Mouse (Mus musculus): ENCODE data around the gene Pla2g15. TPM values are rescaled to one million over a fixed set of nuclear protein-coding genes. Genes with fewer than 3 reads are reported as not detected.
"Not testable (repeated sequence)": the region's sequence is repeated elsewhere in the genome, so short reads cannot be mapped to it uniquely, and the experiment has no call there.

Gene Pla2g15
- polyA plus RNA-seq, 1 experiment from 2014 or later: 13.5 TPM

DNA sequence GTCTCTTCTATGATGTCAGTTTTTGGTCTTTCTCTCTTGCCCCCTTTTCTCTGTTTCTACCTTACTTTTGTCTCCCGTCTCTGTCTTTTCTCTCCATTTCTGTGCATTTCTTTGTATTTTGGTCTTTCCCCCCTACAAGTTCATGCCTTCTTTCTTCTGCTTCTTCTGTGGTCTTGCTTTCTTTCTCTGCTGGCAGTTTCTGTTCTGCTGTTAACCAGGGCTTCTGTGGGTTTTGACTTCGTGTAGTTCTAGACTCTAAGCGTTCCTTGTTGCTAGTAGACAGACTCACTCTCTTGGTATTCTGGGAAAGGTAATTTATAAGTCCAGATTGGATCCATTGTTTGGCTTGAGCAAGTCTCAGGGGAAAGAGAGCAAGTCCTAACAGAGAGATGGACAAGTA is 36.2 kb downstream of the Pla2g15 start:
- Histone ChIP-seq H3K9me3 (replicated peaks) (0 out of 2 replicates have a peak, but pooled peaks cover 4% of the 10 kb centered on the region), H3K27me3 (ENCODE audit: low read depth, poor library complexity, severe bottlenecking) (no peaks in the 10 kb centered on the region), H3K36me3 (peaks cover 91% of the 10 kb centered on the region), H3K4me1 (no peaks in the 10 kb centered on the region), H3K4me3 (no peak overlapping the region), H3K27ac (replicated peaks) (no peak overlapping the region)
- WGBS: 92% methylated on average over 3 of the region's 3 CpGs
- DNase-seq (ENCODE audit: low spot score): no peak

DNA sequence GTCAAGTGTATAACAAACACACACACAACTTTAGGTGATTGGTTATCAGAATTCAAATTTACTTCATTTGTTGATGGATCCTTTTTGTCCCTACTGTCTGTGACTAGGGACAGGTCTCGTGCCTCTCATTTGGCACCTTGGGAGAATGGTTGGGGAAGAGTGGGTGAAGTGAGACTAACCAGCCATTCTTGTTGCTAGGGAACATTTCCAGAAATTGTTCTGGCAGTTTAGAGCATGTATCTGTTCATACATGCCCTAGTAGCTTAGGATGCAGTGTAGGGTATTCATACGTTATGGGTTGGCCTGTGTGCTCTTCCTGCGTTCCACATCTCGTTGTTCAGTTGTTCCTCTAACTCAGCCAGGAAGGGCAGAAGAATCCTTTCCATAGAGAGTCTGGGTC is 39.0 kb downstream of the Pla2g15 start:
- peaks cover 93% of the 10 kb centered on the region for H3K36me3 ChIP-seq
- WGBS: 94% methylated on average over 4 of the region's 4 CpGs
- H3K4me1 ChIP-seq: no peaks in the 10 kb centered on the region
- H3K4me3 ChIP-seq: no peak overlapping the region
- no peaks in the 10 kb centered on the region for H3K27me3 ChIP-seq (ENCODE audit: low read depth, poor library complexity, severe bottlenecking)
- no peak for DNase-seq (ENCODE audit: low spot score)
- H3K27ac ChIP-seq (replicated peaks): no peak overlapping the region
- H3K9me3 ChIP-seq (replicated peaks): 0 out of 2 replicates have a peak, but pooled peaks cover 4% of the 10 kb centered on the region

DNA sequence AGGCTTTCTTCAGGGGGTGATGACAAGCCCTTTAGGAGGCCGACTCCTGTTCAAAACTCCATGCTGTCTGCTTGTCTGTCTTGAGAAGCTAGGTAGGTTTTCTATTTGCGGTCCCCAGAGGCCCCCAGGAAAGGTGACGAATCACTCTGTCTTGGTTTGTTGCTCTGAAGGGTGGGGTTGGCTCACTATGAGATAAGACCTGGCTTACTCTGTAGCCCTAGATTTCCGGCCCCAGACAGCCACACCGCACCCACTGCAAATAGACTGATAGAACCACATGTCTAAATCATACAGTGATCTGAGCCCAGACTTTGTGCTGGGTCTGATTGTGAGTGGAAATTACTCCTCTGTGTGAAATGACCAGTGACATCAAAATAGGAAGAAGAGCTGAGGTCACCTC is 41.4 kb downstream of the Pla2g15 start:
- peaks cover 93% of the 10 kb centered on the region for H3K36me3 ChIP-seq
- H3K27me3 ChIP-seq (ENCODE audit: low read depth, poor library complexity, severe bottlenecking): no peaks in the 10 kb centered on the region
- no peaks in the 10 kb centered on the region for H3K4me1 ChIP-seq
- 0 out of 2 replicates have a peak, but pooled peaks cover 4% of the 10 kb centered on the region for H3K9me3 ChIP-seq (replicated peaks)
- H3K4me3 ChIP-seq: no peak overlapping the region
- 94% methylated on average over 5 of the region's 5 CpGs for WGBS
- H3K27ac ChIP-seq (replicated peaks): no peak overlapping the region
- no peak for DNase-seq (ENCODE audit: low spot score)

DNA sequence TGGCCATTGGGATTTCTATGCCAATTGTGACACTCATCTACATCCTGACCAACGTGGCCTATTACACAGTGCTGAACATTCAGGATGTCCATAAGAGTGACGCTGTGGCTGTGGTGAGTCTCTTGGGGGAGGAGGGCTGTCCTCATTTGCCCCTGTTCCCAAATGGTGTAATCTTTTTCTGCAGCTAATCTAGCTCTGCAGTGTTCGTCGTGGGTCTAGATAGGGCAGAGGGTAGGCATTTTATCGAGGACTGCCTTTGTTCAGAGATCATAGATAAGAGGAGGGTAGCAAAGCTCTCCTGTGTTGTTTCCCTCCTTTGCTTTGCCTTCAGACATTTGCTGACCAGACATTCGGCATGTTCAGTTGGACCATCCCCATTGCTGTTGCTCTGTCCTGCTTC is 43.0 kb downstream of the Pla2g15 start:
- WGBS: 88% methylated on average over 6 of the region's 6 CpGs
- Histone ChIP-seq H3K9me3 (replicated peaks) (no peaks in the 10 kb centered on the region), H3K4me1 (no peaks in the 10 kb centered on the region), H3K36me3 (peaks cover 93% of the 10 kb centered on the region), H3K4me3 (no peak overlapping the region), H3K27me3 (ENCODE audit: low read depth, poor library complexity, severe bottlenecking) (no peaks in the 10 kb centered on the region), H3K27ac (replicated peaks) (no peak overlapping the region)
- DNase-seq (ENCODE audit: low spot score): no peak

DNA sequence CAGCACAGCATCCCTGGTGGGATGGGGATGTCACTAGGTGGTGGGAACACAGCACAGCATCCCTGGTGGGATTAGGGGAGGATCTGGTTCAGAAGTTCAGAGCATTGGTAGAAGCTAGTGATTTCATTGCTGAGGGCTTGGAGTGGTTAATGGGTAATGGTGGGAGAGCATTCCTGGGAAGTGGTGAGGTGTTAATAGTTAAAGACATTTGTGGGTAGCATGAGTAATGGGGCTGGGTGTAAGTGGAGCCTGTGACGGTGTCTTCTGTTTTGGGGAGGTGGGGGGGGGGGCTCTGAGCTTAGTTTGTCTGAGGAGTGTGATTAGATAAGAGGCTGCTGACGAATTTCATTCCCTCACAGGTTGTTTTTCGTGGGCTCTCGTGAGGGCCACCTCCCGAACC is 43.9 kb downstream of the Pla2g15 start:
- Histone ChIP-seq H3K27ac (replicated peaks) (no peak overlapping the region), H3K36me3 (peaks cover 92% of the 10 kb centered on the region)

DNA sequence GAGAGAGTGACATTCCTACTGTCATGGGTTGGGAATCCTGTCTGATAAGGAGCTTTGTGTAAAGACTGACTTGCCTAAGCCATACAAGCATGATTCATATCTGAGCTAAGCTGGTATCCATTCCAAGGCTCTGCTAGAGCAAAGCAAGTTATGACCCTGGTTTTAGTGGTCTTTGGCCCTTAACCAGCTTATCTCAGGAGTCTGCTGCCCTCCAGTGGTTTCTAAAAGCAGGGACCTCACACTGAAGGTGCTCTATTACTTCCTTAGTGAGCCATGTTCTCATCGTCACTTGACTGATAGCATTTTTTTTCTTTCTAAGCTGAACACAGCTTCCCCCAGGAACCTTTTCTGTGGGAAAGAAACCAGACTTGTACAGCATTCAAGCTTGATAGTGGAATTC is 48.5 kb downstream of the Pla2g15 start:
- DNase-seq (ENCODE audit: low spot score): peak; percentile 23

More for the DNA sequence above, 43.9 kb downstream of the Pla2g15 start:
- WGBS: 87% methylated on average over 5 of the region's 5 CpGs
- Histone ChIP-seq H3K9me3 (replicated peaks) (no peaks in the 10 kb centered on the region), H3K4me3 (no peak overlapping the region), H3K4me1 (0 out of 2 replicates have a peak, but pooled peaks cover 3% of the 10 kb centered on the region), H3K27me3 (ENCODE audit: low read depth, poor library complexity, severe bottlenecking) (no peaks in the 10 kb centered on the region)
- no peak for DNase-seq (ENCODE audit: low spot score)

DNA sequence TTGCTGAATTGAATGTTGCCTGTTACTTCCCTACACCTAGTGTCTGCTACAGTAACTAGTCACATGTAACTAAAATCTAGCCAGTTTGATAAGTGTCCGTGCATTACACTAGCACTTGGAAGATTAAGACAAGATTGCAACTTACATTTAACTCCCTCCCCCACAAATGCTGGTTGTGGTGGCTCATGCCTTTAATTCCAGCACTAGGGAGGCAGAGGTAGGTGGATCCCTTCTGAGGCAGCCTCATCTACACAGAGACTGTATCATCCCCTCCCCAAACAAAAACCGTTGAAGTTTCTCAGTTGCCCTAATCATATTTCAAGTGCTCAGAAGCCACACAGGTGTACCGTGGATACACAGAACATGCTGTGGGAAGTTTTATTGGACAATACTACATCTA is 49.4 kb downstream of the Pla2g15 start:
- 89% methylated on average over 3 of the region's 3 CpGs for WGBS
- H3K4me1 ChIP-seq; H3K9me3 ChIP-seq (replicated peaks); H3K27me3 ChIP-seq (ENCODE audit: low read depth, poor library complexity, severe bottlenecking); DNase-seq (ENCODE audit: low spot score); H3K4me3 ChIP-seq; H3K27ac ChIP-seq (replicated peaks): not testable (repeated sequence)
- peaks cover 99% of the 10 kb centered on the region for H3K36me3 ChIP-seq

More for the DNA sequence above, 48.5 kb downstream of the Pla2g15 start:
- Histone ChIP-seq H3K4me3 (no peak overlapping the region), H3K27me3 (ENCODE audit: low read depth, poor library complexity, severe bottlenecking) (no peaks in the 10 kb centered on the region), H3K4me1 (0 out of 2 replicates have a peak, but pooled peaks cover 3% of the 10 kb centered on the region), H3K9me3 (replicated peaks) (no peaks in the 10 kb centered on the region), H3K27ac (replicated peaks) (no peak overlapping the region), H3K36me3 (peaks cover 99% of the 10 kb centered on the region)
- WGBS: 13% methylated on average over 1 of the region's 1 CpGs

DNA sequence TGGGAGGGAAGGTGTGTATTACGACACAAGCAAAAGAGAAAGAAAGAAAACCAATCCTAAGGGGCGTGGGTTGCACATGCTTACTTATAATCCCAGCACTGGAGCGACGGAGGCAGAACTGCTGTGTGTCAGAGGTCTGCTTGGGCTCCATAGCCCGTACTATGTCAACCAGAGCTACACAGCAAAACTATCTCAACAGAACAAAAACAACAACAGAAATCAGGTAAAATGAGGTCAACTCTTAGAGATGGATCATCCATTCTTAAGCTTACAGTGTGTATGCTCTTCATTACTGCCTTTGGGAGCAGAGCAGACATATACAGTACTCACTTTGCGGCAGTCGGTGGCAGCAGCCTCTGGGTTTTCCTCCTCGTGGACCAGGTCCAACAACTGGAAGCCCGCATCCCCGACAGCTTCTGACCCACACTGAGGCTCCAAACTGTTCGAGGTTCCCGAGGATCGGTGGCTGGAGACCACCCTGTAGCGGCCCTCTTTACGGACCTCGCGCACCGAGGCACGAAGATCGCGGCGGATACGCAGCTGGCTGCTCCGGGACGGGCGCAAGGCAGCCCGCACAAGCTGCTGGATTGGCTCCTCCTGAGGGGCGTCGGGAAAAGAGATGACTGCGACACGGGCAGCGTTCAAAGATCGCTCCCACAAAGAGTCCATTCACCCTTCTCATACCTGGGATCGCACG is 60.0 kb downstream of the Pla2g15 start:
- peak overlapping the region; percentile 86 for H3K4me3 ChIP-seq
- DNase-seq (ENCODE audit: low spot score): no peak
- no peaks in the 10 kb centered on the region for H3K27me3 ChIP-seq (ENCODE audit: low read depth, poor library complexity, severe bottlenecking)
- H3K9me3 ChIP-seq (replicated peaks): no peaks in the 10 kb centered on the region
- under 1% methylated on average over 35 of the region's 35 CpGs for WGBS
- H3K4me1 ChIP-seq: peaks cover 20% of the 10 kb centered on the region
- H3K27ac ChIP-seq (replicated peaks): peak overlapping the region; percentile 92
- peaks cover 63% of the 10 kb centered on the region for H3K36me3 ChIP-seq

DNA sequence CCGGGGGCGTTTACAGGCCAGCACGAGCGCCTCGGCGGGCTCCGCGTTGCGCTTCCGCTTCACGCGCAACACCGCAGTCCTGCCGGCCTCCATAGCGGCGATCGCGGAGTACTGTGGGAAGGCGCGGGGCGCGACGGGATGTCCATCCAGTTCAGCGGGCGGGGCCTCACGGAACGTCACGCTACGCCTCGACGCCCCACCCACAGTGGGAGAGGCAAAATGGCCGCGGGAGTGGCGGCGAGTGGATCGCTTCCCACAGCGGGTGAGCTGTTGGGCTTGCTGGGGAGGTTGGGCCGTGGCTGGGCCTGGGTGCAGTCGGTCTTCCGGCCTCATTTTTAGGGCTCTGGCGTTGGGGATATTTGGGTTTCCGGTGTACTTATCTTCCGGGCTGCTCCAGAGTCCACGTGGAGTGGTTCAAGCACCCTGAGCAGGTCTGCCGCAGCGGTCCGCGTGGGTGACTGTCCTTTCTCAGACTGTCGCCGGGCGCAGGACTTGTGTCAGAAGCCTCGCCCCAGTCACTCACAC is 60.7 kb downstream of the Pla2g15 start, which contains the start of the genes Slc7a6os and Prmt7:
Slc7a6os (minus strand) TSS at position 115 of the 525 bp plus-strand sequence.
Prmt7 (plus strand) TSS at position 116 of the 525 bp plus-strand sequence.
- WGBS: under 1% methylated on average over 52 of the region's 52 CpGs
- peak; percentile 94 for DNase-seq (ENCODE audit: low spot score)
- Histone ChIP-seq H3K9me3 (replicated peaks) (no peaks in the 10 kb centered on the region), H3K27me3 (ENCODE audit: low read depth, poor library complexity, severe bottlenecking) (no peaks in the 10 kb centered on the region), H3K4me1 (peaks cover 20% of the 10 kb centered on the region), H3K4me3 (peak within 1 kb of the TSS; percentile 86), H3K27ac (replicated peaks) (peak within 1 kb of the TSS; percentile 92), H3K36me3 (peaks cover 63% of the 10 kb centered on the region)

DNA sequence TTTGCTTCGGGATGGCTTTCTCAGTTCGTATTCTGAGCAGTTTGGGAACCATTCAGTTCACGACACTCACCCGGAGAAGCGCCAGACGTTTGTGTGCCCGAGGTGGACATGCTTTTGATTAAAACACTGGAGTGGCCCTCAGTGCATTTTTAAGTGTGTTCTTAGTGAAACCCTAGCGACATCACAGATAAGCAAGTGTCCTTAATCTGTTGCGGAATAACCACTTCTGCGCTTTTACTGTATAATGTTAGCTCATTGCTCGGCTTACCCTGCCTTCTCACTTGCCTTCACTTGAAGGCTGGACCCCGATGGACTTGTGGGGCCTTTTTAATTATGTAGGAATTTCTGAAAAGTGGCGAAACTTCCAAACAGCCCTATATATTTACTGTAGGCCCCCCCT is 61.2 kb downstream of the Pla2g15 start:
- no peak for DNase-seq (ENCODE audit: low spot score)
- Histone ChIP-seq H3K27me3 (ENCODE audit: low read depth, poor library complexity, severe bottlenecking) (no peaks in the 10 kb centered on the region), H3K36me3 (peaks cover 65% of the 10 kb centered on the region), H3K27ac (replicated peaks) (peak overlapping the region; percentile 92), H3K4me3 (peak overlapping the region; percentile 86), H3K9me3 (replicated peaks) (no peaks in the 10 kb centered on the region), H3K4me1 (peaks cover 20% of the 10 kb centered on the region)
- WGBS: 7% methylated on average over 13 of the region's 13 CpGs

DNA sequence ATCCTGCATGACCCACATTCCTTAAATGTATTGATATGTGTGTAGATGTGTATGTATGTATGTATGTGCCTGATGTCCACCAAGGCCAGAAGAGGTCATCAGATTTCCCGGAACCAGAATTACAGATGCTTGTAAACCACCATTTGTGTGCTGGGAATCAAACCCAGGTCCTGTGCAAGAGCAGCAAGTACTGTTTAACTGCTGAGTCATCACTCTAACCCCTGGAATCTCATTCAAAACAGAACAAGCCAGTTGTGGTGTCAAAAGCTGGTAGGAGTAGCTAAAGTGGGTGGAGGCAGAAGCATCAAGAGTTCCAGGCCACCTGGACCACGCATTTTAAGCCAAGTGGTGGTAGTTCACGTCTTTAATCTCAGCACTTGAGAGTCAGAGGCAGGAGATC is 63.8 kb downstream of the Pla2g15 start:
- no peak overlapping the region for H3K4me3 ChIP-seq
- 89% methylated on average over 3 of the region's 3 CpGs for WGBS
- no peaks in the 10 kb centered on the region for H3K27me3 ChIP-seq (ENCODE audit: low read depth, poor library complexity, severe bottlenecking)
- DNase-seq (ENCODE audit: low spot score): no peak
- no peaks in the 10 kb centered on the region for H3K9me3 ChIP-seq (replicated peaks)
- H3K27ac ChIP-seq (replicated peaks): no peak overlapping the region
- H3K36me3 ChIP-seq: peaks cover 66% of the 10 kb centered on the region
- H3K4me1 ChIP-seq: peaks cover 20% of the 10 kb centered on the region
